Mouse (Mus musculus) bone marrow macrophage, adult 2 months (primary cell): Measurements from ENCODE around the gene Tmem259.

Source experiments
- CTCF ChIP-seq: IDR thresholded peaks from 2 replicates; pipeline ENCODE4 v1.5.1; 2012; ENCODE audit warnings: low read depth, mild to moderate bottlenecking, low read length, moderate library complexity
- POLR2A ChIP-seq: IDR thresholded peaks from 2 replicates; pipeline ENCODE4 v1.6.1; 2012; ENCODE audit warnings: mild to moderate bottlenecking, low read depth, low read length, borderline replicate concordance

- no peak for TF ChIP-seq CTCF
- no peak for TF ChIP-seq POLR2A
These were observed 15.9 kb downstream of the Tmem259 start for GRCm38 (mm10) chr10:79968181-79968580.
